Mouse (Mus musculus): ENCODE results near the gene Exoc6.
"Not testable (repeated sequence)": the region's sequence is repeated elsewhere in the genome, so short reads cannot be mapped to it uniquely, and the experiment has no call there.

Exoc6 gene

GRCm38 (mm10) chr19:37550101-37551039 lies at the start of gene Exoc6:
Gene Exoc6, plus strand, starts transcription at chr19:37550418.
- DNase-seq (ENCODE audit: low read depth) = no peak

- DNase-seq (ENCODE audit: low read depth) = no peak
These were observed 47.2 kb upstream of the Exoc6 start for GRCm38 (mm10) chr19:37502996-37503395.

DNA sequence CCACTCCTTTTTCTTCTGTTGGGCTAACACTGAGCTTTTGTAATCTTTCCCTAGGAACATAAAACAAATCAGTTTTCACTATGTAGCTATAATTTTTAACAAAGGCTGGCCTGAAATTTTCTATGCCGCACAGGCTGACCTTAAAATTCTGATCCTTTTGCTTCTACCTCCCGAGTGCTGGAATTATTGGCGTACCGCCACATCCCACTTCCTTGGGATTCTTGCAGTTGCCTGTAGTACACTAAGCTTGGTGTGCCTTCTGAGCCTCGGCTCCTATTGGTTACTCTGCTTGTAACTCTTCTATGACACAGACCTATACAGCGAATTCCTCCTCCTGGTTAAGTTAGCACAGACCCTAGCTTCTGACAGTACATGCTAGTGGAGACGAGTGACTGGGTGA lies 44.2 kb upstream of the Exoc6 start:
- DNase-seq (ENCODE audit: low read depth) = no peak

DNA sequence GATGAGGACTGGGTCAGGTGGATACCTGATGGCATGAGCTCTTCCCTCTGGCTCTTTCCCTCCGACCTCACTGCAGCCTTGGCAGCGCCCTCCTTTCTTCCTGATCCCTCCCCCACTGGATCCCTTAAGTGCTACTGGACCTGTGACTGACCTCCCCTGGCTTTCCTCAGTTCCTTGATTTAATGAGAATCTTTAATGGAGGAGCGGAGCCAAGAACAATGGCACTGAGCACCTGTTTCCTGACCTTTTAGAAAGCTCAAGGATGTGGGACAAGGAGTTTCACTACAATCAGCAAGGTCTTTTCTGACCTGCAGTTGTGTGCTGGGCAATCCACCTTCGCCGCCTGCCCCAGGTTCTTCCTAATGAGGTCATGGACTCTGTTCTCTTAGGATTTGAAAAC lies 43.6 kb upstream of the Exoc6 start:
- DNase-seq (ENCODE audit: low read depth) = no peak

GRCm38 (mm10) chr19:37509725-37510124 lies 40.5 kb upstream of the Exoc6 start:
- DNase-seq (ENCODE audit: low read depth) = peak; percentile 84

- DNase-seq (ENCODE audit: low read depth) = no peak
These were observed 35.4 kb upstream of the Exoc6 start for GRCm38 (mm10) chr19:37514811-37515292.

DNA sequence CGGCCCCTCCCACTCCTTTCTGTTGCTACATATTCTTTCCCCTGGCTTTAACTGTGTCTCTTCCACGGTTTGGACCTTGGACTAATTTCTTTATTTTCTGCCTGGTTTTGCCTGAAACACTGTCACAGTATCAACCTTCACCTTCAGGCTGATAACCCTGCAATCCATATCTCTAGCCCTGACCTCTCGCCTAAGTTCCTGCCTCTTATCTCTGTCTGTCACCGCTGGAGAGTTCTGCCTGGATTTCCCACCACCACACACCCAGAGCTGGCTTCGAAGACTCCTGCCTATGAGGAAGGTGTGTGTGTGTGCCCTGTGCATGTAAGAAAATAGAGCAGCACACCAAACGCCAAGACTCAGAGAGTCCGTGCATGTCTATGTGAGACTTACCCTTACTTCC lies 32.8 kb upstream of the Exoc6 start:
- no peak for DNase-seq (ENCODE audit: low read depth)

DNA sequence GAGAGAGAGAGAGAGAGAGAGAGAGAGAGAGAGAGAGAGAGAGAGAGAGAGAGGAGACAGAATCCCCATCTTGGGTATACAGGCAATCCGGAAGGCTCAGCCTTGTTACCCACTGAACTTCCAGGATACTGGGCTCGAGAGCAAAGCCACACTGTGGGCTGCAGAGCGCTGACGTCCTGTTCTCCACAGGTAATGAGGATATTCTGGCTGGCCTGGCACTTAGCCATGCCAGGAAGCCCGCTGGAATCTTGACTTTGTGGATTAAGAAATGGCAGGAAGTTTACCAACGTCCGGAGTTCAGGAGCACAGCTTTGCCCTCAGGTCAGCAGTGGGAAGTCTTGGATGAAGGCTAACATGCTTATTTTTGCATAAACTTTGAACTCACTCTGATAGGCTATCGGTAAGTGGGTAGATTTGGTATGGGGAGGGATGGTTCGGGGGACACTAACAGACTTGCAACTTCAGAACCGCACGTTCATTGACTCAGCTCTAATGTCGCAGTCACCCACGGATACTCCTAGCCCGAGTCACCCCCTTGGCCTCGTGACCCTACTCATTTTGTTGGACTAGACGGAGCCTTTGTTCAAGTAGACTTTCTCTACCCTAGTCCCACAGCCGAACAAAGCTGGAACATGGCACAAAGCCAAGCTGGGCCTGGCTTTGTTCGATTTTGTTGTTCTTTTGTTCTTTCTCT lies 29.3 kb upstream of the Exoc6 start:
- DNase-seq (ENCODE audit: low read depth) = no peak

GRCm38 (mm10) chr19:37521434-37521781 lies 28.8 kb upstream of the Exoc6 start:
- no peak for DNase-seq (ENCODE audit: low read depth)

DNA sequence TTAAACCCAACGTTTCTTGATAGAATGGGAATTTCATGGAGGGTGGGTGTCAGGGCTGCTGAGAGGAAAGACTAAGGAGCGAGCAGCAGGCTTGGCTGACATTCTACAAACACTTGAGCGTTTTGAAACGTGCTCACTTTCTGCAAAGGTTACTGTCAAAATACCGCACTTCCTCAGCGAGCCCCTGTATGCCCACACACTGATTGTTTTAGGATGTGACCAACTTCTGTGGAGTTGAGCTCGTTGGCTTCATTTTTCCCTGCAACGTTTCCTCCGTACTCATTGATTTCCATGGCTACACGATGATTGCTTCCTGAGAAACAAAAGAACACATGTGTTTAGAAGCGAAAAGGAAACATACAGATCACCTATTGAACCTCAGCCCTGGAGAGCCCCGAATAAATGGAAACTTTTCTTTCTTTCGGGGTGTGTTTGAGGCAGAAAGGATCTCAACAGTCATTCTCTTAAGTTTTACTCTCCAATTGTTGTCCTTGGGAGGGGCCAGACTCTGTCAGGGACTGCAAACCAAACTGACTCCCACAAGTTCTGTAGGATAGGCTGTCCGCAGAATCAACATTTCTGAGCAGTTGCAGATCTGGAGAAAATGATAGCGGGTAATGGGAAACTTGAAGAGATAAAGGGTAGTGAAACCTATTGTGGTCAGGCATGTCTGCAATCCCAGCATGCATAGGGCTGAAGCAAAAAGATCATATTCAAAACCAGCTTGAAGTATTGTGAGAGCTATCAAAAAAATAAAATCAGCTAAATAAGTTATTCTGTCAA lies 26.7 kb upstream of the Exoc6 start:
- no peak for DNase-seq (ENCODE audit: low read depth)

DNA sequence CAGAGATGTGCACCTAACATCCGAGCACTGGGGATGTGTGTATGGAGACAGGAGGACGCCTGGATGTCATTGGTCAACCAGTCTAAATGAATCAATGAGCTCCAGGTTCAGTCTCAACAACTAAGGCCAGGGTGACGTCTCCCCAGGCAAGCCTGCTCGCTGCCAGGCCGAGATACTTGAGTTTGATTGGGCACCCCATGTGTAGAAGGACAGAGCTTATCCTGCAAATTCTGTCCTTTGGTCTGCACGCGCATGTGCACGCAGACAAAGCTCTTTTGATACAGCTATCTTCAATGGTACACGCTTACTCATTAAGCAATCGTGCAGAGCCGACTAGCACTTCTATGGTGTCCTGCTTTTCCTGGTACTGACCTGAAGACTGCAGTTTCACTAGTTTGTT lies 24.3 kb upstream of the Exoc6 start:
- no peak for DNase-seq (ENCODE audit: low read depth)

- DNase-seq (ENCODE audit: low read depth) = no peak
These were observed 23.4 kb upstream of the Exoc6 start for GRCm38 (mm10) chr19:37526768-37527167.

DNA sequence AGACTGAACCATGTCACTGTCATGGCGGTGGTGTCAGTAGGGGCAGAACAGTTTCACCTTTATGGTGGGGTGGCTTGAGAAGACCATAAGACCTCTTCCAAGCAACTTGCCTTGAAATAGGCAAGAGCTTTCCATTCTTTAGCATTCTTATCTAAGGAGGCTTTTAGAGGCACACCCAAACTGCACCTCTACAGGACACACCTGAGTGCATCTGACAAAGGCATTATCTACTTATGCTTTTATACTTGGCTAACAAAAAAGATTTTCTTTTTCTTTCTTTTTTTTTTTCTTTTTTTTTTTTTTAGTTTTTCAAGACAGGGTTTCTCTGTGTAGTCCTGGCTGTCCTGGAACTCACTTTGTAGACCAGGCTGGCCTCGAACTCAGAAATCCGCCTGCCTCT lies 22.5 kb upstream of the Exoc6 start:
- not testable (repeated sequence) for DNase-seq (ENCODE audit: low read depth)

GRCm38 (mm10) chr19:37528581-37528980 lies 21.6 kb upstream of the Exoc6 start:
- DNase-seq (ENCODE audit: low read depth) = peak; percentile 46

- DNase-seq (ENCODE audit: low read depth) = no peak
These were observed 20.9 kb upstream of the Exoc6 start for GRCm38 (mm10) chr19:37529296-37529695.

DNA sequence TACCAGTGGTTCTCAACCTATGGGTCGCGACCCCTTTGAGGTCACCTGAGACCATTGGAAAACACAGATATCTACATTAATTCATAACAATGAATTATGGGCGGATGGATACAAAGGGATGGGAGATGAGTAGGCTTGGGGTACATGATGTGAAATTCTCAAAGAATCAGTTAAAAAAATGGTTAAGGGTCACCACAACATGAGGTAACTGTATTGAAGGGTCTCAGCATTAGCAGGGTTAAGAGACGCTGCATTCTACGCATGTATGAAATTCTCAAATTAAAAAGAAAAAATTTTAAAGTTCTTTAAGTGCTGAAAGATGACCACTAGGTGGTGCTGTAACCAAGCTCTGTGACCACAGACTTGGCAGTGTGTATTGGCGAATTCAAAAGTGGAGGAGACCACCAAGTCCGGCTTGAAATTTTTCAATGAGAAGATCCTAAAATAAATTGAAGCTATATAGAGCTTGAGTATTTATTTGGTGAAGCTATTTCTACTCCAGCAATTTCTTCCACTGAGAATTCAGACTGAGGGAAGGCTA lies 20.2 kb upstream of the Exoc6 start:
- peak; percentile 70 for DNase-seq (ENCODE audit: low read depth)

DNA sequence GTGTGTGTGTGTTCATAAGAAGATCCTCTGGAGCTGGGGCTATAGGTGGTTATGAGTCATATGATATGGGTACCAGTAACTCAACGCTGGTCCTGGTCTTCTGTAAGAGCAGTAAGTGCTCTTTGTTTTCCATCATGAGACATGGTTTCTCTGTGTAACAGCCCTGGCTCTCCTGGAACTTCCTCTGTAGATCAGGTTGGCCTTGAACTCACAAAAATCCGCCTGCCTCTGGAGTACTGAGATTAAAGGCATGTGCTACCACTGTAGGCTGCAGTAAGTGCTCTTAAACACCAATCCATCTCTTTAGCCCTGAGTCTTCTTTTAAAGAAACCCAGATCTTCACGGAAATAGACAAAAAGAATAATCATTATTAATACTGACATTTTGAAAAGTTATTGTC lies 19.6 kb upstream of the Exoc6 start:
- no peak for DNase-seq (ENCODE audit: low read depth)

DNA sequence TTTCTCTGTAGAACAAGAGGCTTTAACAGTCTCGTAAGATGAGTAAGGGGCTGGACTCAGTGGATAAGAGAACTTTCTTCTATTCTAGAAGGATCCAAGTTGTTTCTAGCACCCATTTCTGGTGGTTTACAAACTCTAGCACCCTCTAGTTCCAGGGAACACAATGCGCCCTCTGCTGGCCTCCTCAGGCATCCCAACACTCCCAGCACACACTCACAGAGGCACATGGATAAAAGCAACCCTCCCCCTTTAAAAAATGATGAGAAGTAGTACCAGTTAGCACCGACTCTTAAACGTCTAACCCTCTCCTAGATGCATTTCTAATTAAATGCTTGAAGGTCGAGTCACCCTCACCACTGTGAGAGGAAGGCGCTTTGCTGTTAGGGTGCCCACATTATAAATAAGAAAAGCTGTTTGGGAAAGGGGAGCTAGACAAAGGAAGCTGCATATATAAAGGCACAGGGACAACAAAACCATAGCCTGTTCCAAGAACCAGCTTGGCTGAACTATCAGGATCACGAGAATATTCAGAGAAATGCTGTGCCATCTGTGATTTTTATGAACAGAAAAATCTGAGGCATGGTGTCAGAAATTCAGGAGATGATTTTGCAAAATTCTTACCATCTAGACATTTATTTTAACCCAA lies 18.9 kb upstream of the Exoc6 start:
- no peak for DNase-seq (ENCODE audit: low read depth)

DNA sequence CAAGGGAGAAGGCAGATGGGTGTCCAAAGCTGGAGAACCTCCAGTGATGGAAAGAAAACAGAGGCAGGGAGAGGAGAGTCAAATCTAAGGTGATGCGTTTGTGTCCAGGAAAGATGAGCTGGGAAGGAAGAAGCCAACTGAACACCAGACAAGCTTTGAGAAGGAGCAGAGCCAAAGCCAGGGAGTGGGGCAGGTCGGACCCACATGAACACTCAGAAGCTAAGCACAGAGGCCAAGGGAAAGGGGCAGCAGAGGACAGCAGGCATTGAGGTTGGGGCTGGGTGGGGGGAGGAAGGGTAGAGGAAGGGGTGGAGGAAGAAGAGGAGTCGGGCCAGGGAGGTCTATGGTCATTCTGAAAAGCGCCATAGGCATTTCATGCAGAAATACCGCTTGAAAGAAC lies 17.0 kb upstream of the Exoc6 start:
- no peak for DNase-seq (ENCODE audit: low read depth)

GRCm38 (mm10) chr19:37534737-37535365 lies 15.4 kb upstream of the Exoc6 start:
- no peak for DNase-seq (ENCODE audit: low read depth)

DNA sequence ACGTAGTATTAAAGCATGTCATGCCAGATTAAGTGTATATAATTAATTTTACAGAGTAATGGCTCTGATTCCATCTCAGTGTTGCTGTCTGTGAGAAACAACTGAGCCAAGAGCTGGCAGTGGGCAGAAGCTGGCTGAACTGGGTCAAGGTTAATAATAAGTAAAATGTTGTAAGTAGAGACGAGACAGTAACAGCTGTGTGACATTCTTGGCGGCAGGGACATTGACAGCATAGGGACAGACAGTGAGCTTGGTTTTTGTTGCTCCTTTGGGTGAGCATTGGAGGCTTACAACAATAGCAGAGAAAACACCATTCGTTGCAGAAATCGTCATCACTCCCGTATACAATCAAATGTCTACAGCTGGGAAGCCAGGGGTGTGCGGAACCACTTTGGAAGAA lies 13.8 kb upstream of the Exoc6 start:
- no peak for DNase-seq (ENCODE audit: low read depth)

Data from c-Kit-positive CD71-positive TER-119-negative erythroid progenitor cells, embryonic 14.5 days (primary cell).